Mouse (Mus musculus) midbrain, embryonic 16.5 days (tissue): Measurements from ENCODE around the gene Celf5. TPM values are rescaled to one million over a fixed set of nuclear protein-coding genes. Genes with fewer than 3 reads are reported as not detected.

Experiments used
- ATAC-seq: fragments of 200-750 bp; cut with Nextera tagmentation; 2 replicates; pipeline ENCODE4 v1.8.0; 2017; ENCODE audit warnings: moderate TSS enrichment
- H3K27ac ChIP-seq: fragments of 300-500 bp; sonication (generic); 2 replicates; pipeline ENCODE4 v1.5.1; 2014; ENCODE audit warnings: mild to moderate bottlenecking, low read length, mixed read lengths
- H3K27me3 ChIP-seq: fragments of 300-500 bp; sonication (generic); 2 replicates; pipeline ENCODE4 v1.6.1; 2014; ENCODE audit warnings: low read depth, low read length, mixed read lengths; ENCODE audit not compliant: control insufficient read depth, insufficient read depth
- H3K36me3 ChIP-seq: fragments of 300-500 bp; sonication (generic); 2 replicates; pipeline ENCODE4 v1.6.1; 2014; ENCODE audit warnings: mild to moderate bottlenecking, low read length, moderate library complexity, mixed read lengths; ENCODE audit not compliant: control insufficient read depth, insufficient read depth
- H3K4me1 ChIP-seq: fragments of 300-500 bp; sonication (generic); 2 replicates; pipeline ENCODE4 v1.6.1; 2014; ENCODE audit warnings: mild to moderate bottlenecking, low read length, mixed read lengths; ENCODE audit not compliant: control insufficient read depth, insufficient read depth
- H3K4me2 ChIP-seq: fragments of 300-500 bp; sonication (generic); 2 replicates; pipeline ENCODE4 v1.6.1; 2014; ENCODE audit warnings: mild to moderate bottlenecking, low read length, mixed read lengths
- H3K4me3 ChIP-seq: fragments of 300-500 bp; sonication (generic); 2 replicates; pipeline ENCODE4 v1.5.1; 2014; ENCODE audit warnings: low read depth, mild to moderate bottlenecking, low read length, moderate library complexity, mixed read lengths
- H3K9ac ChIP-seq: fragments of 300-500 bp; sonication (generic); 2 replicates; pipeline ENCODE4 v1.6.1; 2014; ENCODE audit warnings: low read depth, low read length, mixed read lengths
- H3K9me3 ChIP-seq: fragments of 300-500 bp; sonication (generic); replicated peaks from 2 replicates; pipeline ENCODE4 v1.6.1; 2014; ENCODE audit warnings: mild to moderate bottlenecking, low read length, mixed read lengths; ENCODE audit not compliant: control insufficient read depth, poor library complexity, severe bottlenecking
- WGBS: fragments of 180-500 bp; shearing (Covaris S2); extraction: QIAGEN DNeasy Blood & Tissue Kit; methylation state at CpG from one replicate; pipeline ENCODE4 v1.1.7; 2014; 5-methylcytosine and 5-hydroxymethylcytosine counted together
- polyA plus RNA-seq: library from polyadenylated mRNA; unstranded; fragments of >200 nt; fragmentation: Nextera tagmentation; extraction: Ambion mirVana; gene quantifications from 2 replicates; pipeline ENCODE4 v1.2.1, GENCODE M21; 2015

Celf5 gene
- polyA plus RNA-seq, 1 experiment from 2014 or later: 88.3 TPM

GRCm38 (mm10) chr10:81461673-81462414 is 20.7 kb downstream of the Celf5 start:
- Histone ChIP-seq H3K4me3 (no peak overlapping the region), H3K4me1 (peaks cover 6% of the 10 kb centered on the region; the same call in 1 of the 2 replicates), H3K9me3 (no peaks in the 10 kb centered on the region), H3K27ac (no peak overlapping the region), H3K27me3 (no peaks in the 10 kb centered on the region), H3K36me3 (peaks cover 6% of the 10 kb centered on the region), H3K9ac (no peak overlapping the region), H3K4me2 (no peak overlapping the region)
- ATAC-seq: no peak
- WGBS: 14% methylated on average over 16 of the region's 16 CpGs

DNA sequence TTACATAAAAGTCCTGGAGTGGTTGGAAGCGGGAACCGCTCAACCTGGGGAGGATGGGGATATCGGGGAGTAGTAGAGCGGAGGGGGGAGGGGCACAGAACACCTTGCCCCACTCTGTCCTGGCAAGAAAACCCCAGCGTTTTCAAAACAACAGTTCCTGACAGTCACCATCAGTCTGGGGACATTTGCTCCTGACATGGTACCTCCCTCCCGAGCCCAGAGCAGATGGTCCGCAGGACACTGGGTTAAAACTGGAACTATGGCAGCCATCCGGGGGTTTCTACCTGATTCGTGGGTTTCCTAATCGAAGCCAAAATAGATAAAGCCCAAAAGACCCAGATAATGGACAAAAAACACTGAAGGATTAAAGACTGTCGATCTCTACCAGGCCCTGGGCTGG is 21.6 kb downstream of the Celf5 start:
- H3K4me3 ChIP-seq: no peak overlapping the region
- H3K27me3 ChIP-seq: peaks cover 6% of the 10 kb centered on the region
- no peaks in the 10 kb centered on the region for H3K9me3 ChIP-seq
- peaks cover 3% of the 10 kb centered on the region; the same call in 1 of the 2 replicates for H3K36me3 ChIP-seq
- ATAC-seq: no peak
- H3K4me2 ChIP-seq: no peak overlapping the region
- peaks cover 6% of the 10 kb centered on the region; the same call in 1 of the 2 replicates for H3K4me1 ChIP-seq
- 48% methylated on average over 11 of the region's 11 CpGs for WGBS
- no peak overlapping the region for H3K9ac ChIP-seq
- no peak overlapping the region for H3K27ac ChIP-seq

GRCm38 (mm10) chr10:81460471-81460870 is 22.0 kb downstream of the Celf5 start:
- H3K27me3 ChIP-seq: peaks cover 9% of the 10 kb centered on the region
- no peak for ATAC-seq
- 33% methylated on average over 20 of the region's 20 CpGs for WGBS

GRCm38 (mm10) chr10:81459399-81459798 is 23.1 kb downstream of the Celf5 start:
- no peak for ATAC-seq
- Histone ChIP-seq H3K4me1 (peaks cover 2% of the 10 kb centered on the region; the same call in 1 of the 2 replicates), H3K27me3 (peaks cover 19% of the 10 kb centered on the region), H3K27ac (no peak overlapping the region), H3K36me3 (peaks cover 3% of the 10 kb centered on the region; the same call in 1 of the 2 replicates), H3K9ac (no peak overlapping the region), H3K4me3 (no peak overlapping the region), H3K9me3 (no peaks in the 10 kb centered on the region), H3K4me2 (no peak overlapping the region)
- WGBS: 73% methylated on average over 21 of the region's 21 CpGs

More at GRCm38 (mm10) chr10:81460471-81460870, 22.0 kb downstream of the Celf5 start:
- no peak overlapping the region for H3K9ac ChIP-seq
- H3K36me3 ChIP-seq: peaks cover 3% of the 10 kb centered on the region; the same call in 1 of the 2 replicates
- H3K9me3 ChIP-seq: no peaks in the 10 kb centered on the region
- H3K4me1 ChIP-seq: peaks cover 6% of the 10 kb centered on the region; the same call in 1 of the 2 replicates
- no peak overlapping the region for H3K4me3 ChIP-seq
- no peak overlapping the region for H3K27ac ChIP-seq
- no peak overlapping the region for H3K4me2 ChIP-seq

DNA sequence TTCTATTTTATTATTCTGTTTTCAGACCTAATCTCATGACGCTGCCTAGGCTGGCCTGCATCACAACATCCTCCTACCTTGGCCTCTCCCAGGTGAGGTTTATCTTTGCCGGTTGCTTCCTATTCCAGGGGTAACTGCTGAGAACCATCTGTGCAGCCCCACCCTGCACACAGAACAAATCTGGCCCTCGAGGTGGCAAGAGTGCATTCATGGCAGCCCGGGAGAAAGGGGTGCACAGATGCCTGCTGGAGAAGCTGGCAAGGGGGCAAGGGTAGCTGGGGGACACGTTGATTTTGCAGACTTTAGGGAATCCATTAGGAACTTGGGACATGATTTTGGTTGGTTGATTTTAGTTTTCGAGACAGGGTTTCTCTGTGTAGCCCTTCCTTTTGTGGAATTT is 24.2 kb downstream of the Celf5 start:
- H3K27me3 ChIP-seq: peaks cover 29% of the 10 kb centered on the region
- no peak for ATAC-seq
- WGBS: 86% methylated on average over 6 of the region's 6 CpGs

DNA sequence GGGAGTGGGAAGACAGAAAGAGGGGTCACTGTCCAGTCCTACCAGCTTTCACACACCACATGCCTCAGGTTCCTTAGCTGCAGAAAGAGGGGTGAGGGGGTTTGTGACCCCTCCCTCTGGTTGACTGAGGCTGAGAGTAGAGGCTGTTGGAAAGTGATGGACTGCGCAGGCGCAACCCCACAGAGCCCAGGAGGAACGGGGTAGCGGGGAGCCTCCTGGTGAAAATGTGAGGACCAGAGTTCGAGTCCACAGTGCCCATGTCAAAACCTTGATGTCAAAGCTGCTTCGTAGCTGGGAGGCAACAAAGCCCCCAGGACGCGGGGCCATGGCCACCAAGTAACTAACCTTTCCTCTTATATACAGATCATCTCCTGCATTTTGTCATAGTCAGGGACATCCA is 24.9 kb downstream of the Celf5 start:
- Histone ChIP-seq H3K9me3 (no peaks in the 10 kb centered on the region), H3K9ac (no peak overlapping the region), H3K4me1 (no peaks in the 10 kb centered on the region), H3K27me3 (peaks cover 35% of the 10 kb centered on the region), H3K36me3 (peaks cover 3% of the 10 kb centered on the region; the same call in 1 of the 2 replicates), H3K27ac (no peak overlapping the region), H3K4me2 (no peak overlapping the region), H3K4me3 (no peak overlapping the region)
- 82% methylated on average over 8 of the region's 8 CpGs for WGBS
- no peak for ATAC-seq

More for the DNA sequence above, 24.2 kb downstream of the Celf5 start:
- no peak overlapping the region for H3K27ac ChIP-seq
- H3K36me3 ChIP-seq: peaks cover 3% of the 10 kb centered on the region; the same call in 1 of the 2 replicates
- no peak overlapping the region for H3K9ac ChIP-seq
- no peaks in the 10 kb centered on the region for H3K9me3 ChIP-seq
- H3K4me2 ChIP-seq: no peak overlapping the region
- H3K4me1 ChIP-seq: no peaks in the 10 kb centered on the region
- no peak overlapping the region for H3K4me3 ChIP-seq

DNA sequence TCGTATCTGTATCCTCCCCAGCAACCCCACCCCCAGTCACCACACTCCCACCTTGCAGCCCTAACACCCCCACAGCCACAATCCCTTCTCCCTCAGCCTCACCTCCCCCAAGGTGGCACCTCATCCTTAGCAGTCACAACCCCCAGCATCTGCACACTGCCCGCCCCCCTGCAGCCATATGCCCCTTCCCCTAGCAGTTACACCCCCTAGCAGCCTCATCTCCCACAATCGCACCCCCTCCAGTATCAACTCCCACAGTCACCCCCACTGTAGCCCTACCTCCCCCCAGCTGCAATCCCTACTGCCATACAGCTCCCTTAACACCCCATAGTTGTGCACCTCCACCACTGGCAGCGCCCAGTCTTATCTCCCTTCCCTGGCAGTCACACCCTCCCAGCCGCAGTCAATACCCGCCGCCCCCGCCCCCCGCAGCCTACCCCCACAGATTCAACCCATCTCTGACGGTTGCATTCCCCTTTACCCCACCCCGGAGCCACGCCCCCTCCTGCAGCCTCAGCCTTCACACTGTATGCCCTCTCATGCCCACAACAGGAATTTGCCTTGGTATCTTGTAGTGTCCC is 25.4 kb downstream of the Celf5 start:
- no peak overlapping the region for H3K27ac ChIP-seq
- WGBS: 56% methylated on average over 12 of the region's 12 CpGs
- ATAC-seq: no peak
- no peaks in the 10 kb centered on the region for H3K36me3 ChIP-seq
- H3K4me2 ChIP-seq: no peak overlapping the region
- no peak overlapping the region for H3K9ac ChIP-seq
- no peaks in the 10 kb centered on the region for H3K9me3 ChIP-seq
- peaks cover 40% of the 10 kb centered on the region for H3K27me3 ChIP-seq
- H3K4me3 ChIP-seq: no peak overlapping the region
- H3K4me1 ChIP-seq: no peaks in the 10 kb centered on the region

GRCm38 (mm10) chr10:81455181-81455895 is 27.2 kb downstream of the Celf5 start, which contains the start of gene Nfic:
Gene Nfic (minus strand): TSS chr10:81455635.
- H3K9me3 ChIP-seq: no peaks in the 10 kb centered on the region
- H3K9ac ChIP-seq: no peak within 1 kb of the TSS
- no peaks in the 10 kb centered on the region for H3K4me1 ChIP-seq
- H3K27ac ChIP-seq: no peak within 1 kb of the TSS
- no peaks in the 10 kb centered on the region for H3K36me3 ChIP-seq
- H3K4me3 ChIP-seq: no peak within 1 kb of the TSS
- peaks cover 53% of the 10 kb centered on the region for H3K27me3 ChIP-seq
- no peak for ATAC-seq
- 69% methylated on average over 28 of the region's 28 CpGs for WGBS
- no peak within 1 kb of the TSS for H3K4me2 ChIP-seq
